Mouse (Mus musculus) liver, embryonic 15.5 days (tissue): Measurements from ENCODE around the gene Tlx3. TPM values are rescaled to one million over a fixed set of nuclear protein-coding genes. Genes with fewer than 3 reads are reported as not detected.

Experiments used
- ATAC-seq: fragments of 200-750 bp; cut with Nextera tagmentation; 2 replicates; pipeline ENCODE4 v1.8.0; 2017; ENCODE audit warnings: moderate number of reproducible peaks, mild to moderate bottlenecking, moderate library complexity; ENCODE audit not compliant: insufficient read depth
- H3K27ac ChIP-seq: fragments of 300-500 bp; sonication (generic); replicated peaks from 2 replicates; pipeline ENCODE4 v1.5.1; 2015; ENCODE audit warnings: mild to moderate bottlenecking, inconsistent platforms
- H3K27me3 ChIP-seq: fragments of 300-500 bp; sonication (generic); 2 replicates; pipeline ENCODE4 v1.6.1; 2015; ENCODE audit warnings: mild to moderate bottlenecking, inconsistent platforms
- H3K36me3 ChIP-seq: fragments of 300-500 bp; sonication (generic); replicated peaks from 2 replicates; pipeline ENCODE4 v1.6.1; 2015; ENCODE audit warnings: moderate library complexity, mild to moderate bottlenecking, inconsistent platforms
- H3K4me1 ChIP-seq: fragments of 300-500 bp; sonication (generic); replicated peaks from 2 replicates; pipeline ENCODE4 v1.6.1; 2015; ENCODE audit warnings: inconsistent platforms
- H3K4me2 ChIP-seq: fragments of 300-500 bp; sonication (generic); 2 replicates; pipeline ENCODE4 v1.6.1; 2015; ENCODE audit warnings: moderate library complexity, mild to moderate bottlenecking, inconsistent platforms
- H3K4me3 ChIP-seq: fragments of 300-500 bp; sonication (generic); replicated peaks from 2 replicates; pipeline ENCODE4 v1.5.1; 2015; ENCODE audit warnings: mild to moderate bottlenecking, inconsistent platforms
- H3K9ac ChIP-seq: fragments of 300-500 bp; sonication (generic); 2 replicates; pipeline ENCODE4 v1.6.1; 2015; ENCODE audit warnings: moderate library complexity, mild to moderate bottlenecking, inconsistent platforms
- H3K9me3 ChIP-seq: fragments of 300-500 bp; sonication (generic); replicated peaks from 2 replicates; pipeline ENCODE4 v1.6.1; 2016; ENCODE audit warnings: inconsistent platforms
- WGBS: fragments of 180-500 bp; shearing (Covaris S2); methylation state at CpG from one replicate; pipeline ENCODE4 v1.1.7; 2015; ENCODE audit warnings: mixed read lengths; ENCODE audit not compliant: insufficient replicate concordance; 5-methylcytosine and 5-hydroxymethylcytosine counted together
- polyA plus RNA-seq: library from polyadenylated mRNA; unstranded; fragments of >200 nt; fragmentation: Nextera tagmentation; extraction: Ambion mirVana; gene quantifications from 2 replicates; pipeline ENCODE4 v1.2.1, GENCODE M21; 2015

The Tlx3 gene
- polyA plus RNA-seq, 1 experiment from 2014 or later, result not detected

- Histone ChIP-seq H3K4me3 (peak within 1 kb of the TSS; percentile 93), H3K27ac (peak within 1 kb of the TSS; percentile 89), H3K4me1 (peaks cover 28% of the 10 kb centered on the region), H3K27me3 (peaks cover 9% of the 10 kb centered on the region; the same call in 1 of the 2 replicates), H3K4me2 (peak within 1 kb of the TSS; percentile 97), H3K9me3 (no peaks in the 10 kb centered on the region), H3K36me3 (peaks cover 31% of the 10 kb centered on the region), H3K9ac (peak within 1 kb of the TSS; percentile 87)
- 3% methylated on average over 49 of the region's 49 CpGs for WGBS
- peak; percentile 95 for ATAC-seq
Observed at GRCm38 (mm10) chr11:33162998-33163506, 40.3 kb downstream of the Tlx3 start, which contains the start of gene Npm1. Npm1 (minus strand) TSS chr11:33163206.

- Histone ChIP-seq H3K36me3 (peaks cover 37% of the 10 kb centered on the region), H3K4me1 (peaks cover 28% of the 10 kb centered on the region), H3K4me3 (peak overlapping the region; percentile 93), H3K4me2 (peak overlapping the region; percentile 97), H3K9ac (peak overlapping the region; percentile 87), H3K27me3 (0 out of 2 replicates have a peak, but pooled peaks cover 2% of the 10 kb centered on the region), H3K27ac (peak overlapping the region; percentile 81), H3K9me3 (no peaks in the 10 kb centered on the region)
- WGBS, result 2% methylated on average over 53 of the region's 53 CpGs
- peak; percentile 49 for ATAC-seq
Observed at GRCm38 (mm10) chr11:33162211-33162997, 41.0 kb downstream of the Tlx3 start.

- Histone ChIP-seq H3K36me3 (peaks cover 58% of the 10 kb centered on the region), H3K27ac (no peak overlapping the region), H3K9me3 (no peaks in the 10 kb centered on the region), H3K4me2 (no peak overlapping the region), H3K4me1 (peaks cover 28% of the 10 kb centered on the region), H3K4me3 (no peak overlapping the region), H3K27me3 (no peaks in the 10 kb centered on the region), H3K9ac (no peak overlapping the region)
- no peak for ATAC-seq
- WGBS, result 79% methylated on average over 3 of the region's 3 CpGs
Observed at GRCm38 (mm10) chr11:33159741-33160140, 43.6 kb downstream of the Tlx3 start.

- no peak overlapping the region for H3K4me2 ChIP-seq
- WGBS, result 64% methylated on average over 2 of the region's 2 CpGs
- H3K4me1 ChIP-seq, result peaks cover 21% of the 10 kb centered on the region
- ATAC-seq, result no peak
- no peaks in the 10 kb centered on the region for H3K27me3 ChIP-seq
- peaks cover 74% of the 10 kb centered on the region for H3K36me3 ChIP-seq
- H3K4me3 ChIP-seq, result no peak overlapping the region
- H3K27ac ChIP-seq, result no peak overlapping the region
- no peak overlapping the region for H3K9ac ChIP-seq
- no peaks in the 10 kb centered on the region for H3K9me3 ChIP-seq
Observed at GRCm38 (mm10) chr11:33157453-33158196, 45.8 kb downstream of the Tlx3 start.

- H3K9ac ChIP-seq, result no peak overlapping the region
- no peak overlapping the region for H3K27ac ChIP-seq
- H3K4me1 ChIP-seq, result peaks cover 14% of the 10 kb centered on the region
- H3K9me3 ChIP-seq, result no peaks in the 10 kb centered on the region
- peaks cover 80% of the 10 kb centered on the region for H3K36me3 ChIP-seq
- ATAC-seq, result no peak
- 74% methylated on average over 4 of the region's 4 CpGs for WGBS
- H3K4me3 ChIP-seq, result no peak overlapping the region
- no peaks in the 10 kb centered on the region for H3K27me3 ChIP-seq
- H3K4me2 ChIP-seq, result no peak overlapping the region
Observed at GRCm38 (mm10) chr11:33156436-33157015, 46.9 kb downstream of the Tlx3 start.

GRCm38 (mm10) chr11:33154459-33154858, 48.9 kb downstream of the Tlx3 start:
- H3K36me3 ChIP-seq, result peaks cover 79% of the 10 kb centered on the region
- 76% methylated on average over 3 of the region's 3 CpGs for WGBS
- H3K4me3 ChIP-seq, result no peak overlapping the region
- no peaks in the 10 kb centered on the region for H3K9me3 ChIP-seq
- H3K27me3 ChIP-seq, result peaks cover 2% of the 10 kb centered on the region
- ATAC-seq, result no peak
- no peaks in the 10 kb centered on the region for H3K4me1 ChIP-seq
- H3K27ac ChIP-seq, result no peak overlapping the region
- H3K4me2 ChIP-seq, result no peak overlapping the region
- H3K9ac ChIP-seq, result no peak overlapping the region

GRCm38 (mm10) chr11:33152997-33153396, 50.4 kb downstream of the Tlx3 start:
- H3K4me3 ChIP-seq, result no peak overlapping the region
- H3K27me3 ChIP-seq, result peaks cover 15% of the 10 kb centered on the region
- peaks cover 3% of the 10 kb centered on the region for H3K4me1 ChIP-seq
- WGBS, result 65% methylated on average over 1 of the region's 1 CpGs
- H3K9me3 ChIP-seq, result no peaks in the 10 kb centered on the region
- no peak for ATAC-seq
- peaks cover 71% of the 10 kb centered on the region for H3K36me3 ChIP-seq
- H3K4me2 ChIP-seq, result no peak overlapping the region
- H3K27ac ChIP-seq, result no peak overlapping the region
- H3K9ac ChIP-seq, result no peak overlapping the region

- Histone ChIP-seq H3K27ac (no peak overlapping the region), H3K27me3 (peaks cover 28% of the 10 kb centered on the region), H3K9me3 (no peaks in the 10 kb centered on the region), H3K4me3 (no peak overlapping the region), H3K9ac (no peak overlapping the region), H3K36me3 (peaks cover 61% of the 10 kb centered on the region), H3K4me2 (no peak overlapping the region), H3K4me1 (peaks cover 16% of the 10 kb centered on the region)
- WGBS, result 59% methylated on average over 4 of the region's 4 CpGs
- ATAC-seq, result no peak
Observed at GRCm38 (mm10) chr11:33151780-33152145, 51.6 kb downstream of the Tlx3 start.

GRCm38 (mm10) chr11:33151128-33151779, 52.1 kb downstream of the Tlx3 start:
- Histone ChIP-seq H3K4me2 (no peak overlapping the region), H3K27me3 (peaks cover 33% of the 10 kb centered on the region), H3K9me3 (no peaks in the 10 kb centered on the region), H3K9ac (no peak overlapping the region), H3K4me1 (peaks cover 19% of the 10 kb centered on the region), H3K27ac (no peak overlapping the region), H3K36me3 (peaks cover 56% of the 10 kb centered on the region), H3K4me3 (no peak overlapping the region)
- no peak for ATAC-seq
- WGBS, result 59% methylated on average over 3 of the region's 3 CpGs
